Mouse (Mus musculus) small intestine, adult 10 weeks (tissue): ENCODE measurements around the gene Arvcf. TPM values are rescaled to one million over a fixed set of nuclear protein-coding genes. Genes with fewer than 3 reads are reported as not detected.

Source experiments
- polyA plus RNA-seq: library from polyadenylated mRNA; stranded (reverse); fragments of 350-450 nt; fragmentation: Illumina TruSeq; extraction: RNeasy Lipid Tissue Mini Kit (QIAGEN cat#74804); gene quantifications from one replicate; pipeline ENCODE4 v1.2.3, GENCODE M21; 2014; ENCODE audit warnings: low replicate concordance

Arvcf gene
- polyA plus RNA-seq: not detected

GRCm38 (mm10) chr16:18347931-18348600 lies at the start of gene Arvcf, which contains the start of gene Tango2:
Arvcf (plus strand) TSS chr16:18348182.
Tango2 (minus strand) TSS chr16:18348103.

GRCm38 (mm10) chr16:18426215-18426791 lies 78.3 kb downstream of the Arvcf start, which contains the start of gene Txnrd2:
Txnrd2 (plus strand) TSS chr16:18426384.

DNA sequence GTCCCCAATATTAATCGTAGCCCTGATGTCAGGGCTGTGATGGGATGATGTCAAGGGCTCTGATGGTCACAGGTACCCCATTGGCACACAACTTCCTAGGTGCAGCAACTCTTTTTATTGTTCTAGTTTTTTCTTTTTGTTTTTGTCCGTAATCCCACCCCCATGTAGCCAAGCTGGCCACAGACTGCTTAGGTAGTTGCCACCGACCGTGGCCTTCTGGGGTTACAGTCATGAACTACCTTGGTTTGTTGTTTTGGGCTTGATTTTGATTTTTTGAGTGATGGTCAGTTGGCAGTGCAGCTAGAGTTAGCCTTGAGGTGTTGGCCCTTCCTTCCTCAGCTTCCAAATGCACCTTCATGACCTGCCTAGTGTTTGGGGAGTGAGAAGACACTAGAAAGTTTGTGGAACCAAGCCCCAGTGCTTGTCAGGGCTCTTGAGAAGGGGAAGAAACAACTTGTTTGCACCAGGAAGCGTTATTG lies 78.9 kb downstream of the Arvcf start, which contains the start of gene Comt:
Comt (minus strand) TSS at position 51 of the 479 bp plus-strand sequence.

Other genes with a start within 250 kb of the Arvcf start
- not detected for gene Rtn4r, start 220.5 kb upstream of the Arvcf start, polyA plus RNA-seq
- not detected for gene Ccdc188, start 130.3 kb upstream of the Arvcf start, polyA plus RNA-seq
- not detected for gene Zdhhc8, start 113.0 kb upstream of the Arvcf start, polyA plus RNA-seq
- gene Trmt2a, start 99.5 kb upstream of the Arvcf start, polyA plus RNA-seq: 18.5 TPM
- 84.6 TPM for gene Ranbp1, start 99.5 kb upstream of the Arvcf start, polyA plus RNA-seq
- gene Gm49776, start 89.9 kb upstream of the Arvcf start, polyA plus RNA-seq: not detected
- 23.3 TPM for gene Dgcr8, start 58.9 kb upstream of the Arvcf start, polyA plus RNA-seq
- gene Tango2, start 79 bp upstream of the Arvcf start, polyA plus RNA-seq: 8.9 TPM
- 1.2 TPM for gene Txnrd2, start 78.2 kb downstream of the Arvcf start, polyA plus RNA-seq
- gene Comt, start 78.7 kb downstream of the Arvcf start, polyA plus RNA-seq: 5.1 TPM
- gene Gnb1l, start 150.5 kb downstream of the Arvcf start, polyA plus RNA-seq: 0.59 TPM
- gene Rtl10, start 150.7 kb downstream of the Arvcf start, polyA plus RNA-seq: not detected
- gene Tbx1, start 242.5 kb downstream of the Arvcf start, polyA plus RNA-seq: not detected